In the genomic region with DNA sequence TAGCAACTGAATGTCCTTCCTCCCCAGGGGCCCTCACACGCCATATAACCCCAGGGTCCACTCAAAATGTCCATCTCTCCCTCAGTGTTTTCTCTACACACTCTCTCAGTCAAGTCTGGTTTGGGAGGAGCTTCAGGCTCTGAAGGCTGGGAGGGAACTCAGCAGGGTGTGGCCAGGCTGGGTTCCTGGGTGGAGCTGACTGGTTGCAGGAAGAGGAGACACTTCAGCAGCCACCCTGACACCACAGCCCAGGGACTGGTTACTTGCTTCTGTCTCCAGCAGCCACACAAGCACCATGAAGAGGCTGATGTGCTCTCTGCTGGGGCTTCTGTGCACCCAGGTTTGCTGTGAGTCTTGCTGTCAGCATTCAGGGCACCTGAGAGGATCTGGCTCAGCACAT, we compare ENCODE assay signal across 7 mouse cellular contexts.
DNase-seq lines count a peak whose midpoint lies in the region; ATAC-seq and TF ChIP-seq lines count a peak whose summit lies in the region.
"Not testable (repeated sequence)": the region's sequence is repeated elsewhere in the genome, so short reads cannot be mapped to it uniquely, and the experiment has no call there.

No protein-coding gene starts in this region.

- H3K9me3 ChIP-seq in heart, postnatal 0 days (replicated peaks; ENCODE audit: control insufficient read depth, low read length); liver, embryonic 15.5 days (replicated peaks): not testable (repeated sequence)

- not testable (repeated sequence) for TF ChIP-seq CTCF in heart, postnatal 0 days (IDR thresholded peaks at IDR 0.05; ENCODE audit: low read depth); thymus, adult 2 months (IDR thresholded peaks at IDR 0.05; ENCODE audit: borderline replicate concordance, control insufficient read depth, extremely low read depth, insufficient read depth, low read length, poor library complexity)

- not testable (repeated sequence) for H3K4me1 ChIP-seq in heart, postnatal 0 days (ENCODE audit: control insufficient read depth, insufficient read depth)
- H3K4me1 ChIP-seq in liver, embryonic 15.5 days (replicated peaks) = peaks cover 19% of the 10 kb centered on the region
- peaks cover 15% of the 10 kb centered on the region for H3K4me1 ChIP-seq in thymus, adult 2 months (replicated peaks; ENCODE audit: control insufficient read depth, insufficient read depth, low read length)

- H3K4me2 ChIP-seq in heart, postnatal 0 days (ENCODE audit: low read depth, low read length) = not testable (repeated sequence)
- peak overlapping the region; percentile 64 for H3K4me2 ChIP-seq in liver, embryonic 15.5 days

- 46% methylated on average over 1 of the region's 1 CpGs for WGBS in heart, postnatal 0 days
- WGBS in liver, embryonic 15.5 days (ENCODE audit: insufficient replicate concordance) = 36% methylated on average over 1 of the region's 1 CpGs
- WGBS in thymus, adult 2 months = 25% methylated on average over 1 of the region's 1 CpGs

- not testable (repeated sequence) for H3K27me3 ChIP-seq in heart, postnatal 0 days (ENCODE audit: control insufficient read depth, insufficient read depth, low read length); liver, embryonic 15.5 days; thymus, adult 2 months (ENCODE audit: control insufficient read depth, insufficient read depth, low read length)

- peak; percentile 46 for DNase-seq in R1 (ENCODE audit: low read depth, low spot score)
- not testable (repeated sequence) for DNase-seq in heart, postnatal 0 days (ENCODE audit: low spot score)
- DNase-seq in naive thymus-derived CD4-positive, alpha-beta T cell, adult 2 months (ENCODE audit: low read depth) = peak; percentile 59
- peak; percentile 64 for DNase-seq in thymus, adult 2 months

- H3K27ac ChIP-seq in heart, postnatal 0 days (ENCODE audit: low read depth) = peak overlapping the region; percentile 30; the same call in 1 of the 2 replicates
- peak overlapping the region; percentile 41; the same call in 1 of the 2 replicates for H3K27ac ChIP-seq in liver, embryonic 15.5 days (replicated peaks)
- peak overlapping the region; percentile 95 for H3K27ac ChIP-seq in thymus, adult 2 months (ENCODE audit: control insufficient read depth, insufficient read depth, low read length)

- ATAC-seq in CD4-positive, CD25-positive, alpha-beta regulatory T cell, adult 4 months = peak; percentile 62
- ATAC-seq in erythroblast, adult 5-6 weeks (replicated peaks; ENCODE audit: low FRiP score, poor library complexity, severe bottlenecking) = peak; percentile 87
- not testable (repeated sequence) for ATAC-seq in heart, postnatal 0 days (ENCODE audit: insufficient read depth, low read depth)
- peak; percentile 87 for ATAC-seq in liver, embryonic 15.5 days (ENCODE audit: insufficient read depth)

- TF ChIP-seq EP300 in heart, postnatal 0 days (IDR thresholded peaks at IDR 0.05; ENCODE audit: low read depth) = not testable (repeated sequence)

- H3K36me3 ChIP-seq in heart, postnatal 0 days (replicated peaks; ENCODE audit: control insufficient read depth, insufficient read depth, low read length); liver, embryonic 15.5 days (replicated peaks); thymus, adult 2 months (ENCODE audit: control insufficient read depth, insufficient read depth, low read length): not testable (repeated sequence)

- H3K9ac ChIP-seq in heart, postnatal 0 days (replicated peaks; ENCODE audit: low read depth, low read length); liver, embryonic 15.5 days: not testable (repeated sequence)

- not testable (repeated sequence) for H3K4me3 ChIP-seq in heart, postnatal 0 days (ENCODE audit: low read depth, low read length)
- H3K4me3 ChIP-seq in liver, embryonic 15.5 days (replicated peaks) = peak overlapping the region; percentile 31; the same call in 1 of the 2 replicates
- peak overlapping the region; percentile 58 for H3K4me3 ChIP-seq in thymus, adult 2 months (ENCODE audit: control insufficient read depth, insufficient read depth, low read length)

- TF ChIP-seq POLR2A in thymus, adult 2 months (IDR thresholded peaks at IDR 0.05; ENCODE audit: control insufficient read depth, extremely low read depth, insufficient read depth, low read length, poor library complexity) = 0 out of 2 replicates have a peak, but pooled peaks have one; percentile 55

Comparison
In these comparisons a context has a peak if more than half of its experiments do, and no peak if none do; other contexts are left out.
1. H3K27ac ChIP-seq: peak in every context shown above with its lines; median percentile 95 in thymus, adult 2 months; 41 in liver, embryonic 15.5 days; 30 in heart, postnatal 0 days.